Mouse (Mus musculus) kidney, postnatal 0 days (tissue): ENCODE measurements around the gene C530008M17Rik. TPM values are rescaled to one million over a fixed set of nuclear protein-coding genes. Genes with fewer than 3 reads are reported as not detected.

ENCODE experiments used
- ATAC-seq: fragments of 200-750 bp; cut with Nextera tagmentation; replicated peaks from 2 replicates; pipeline ENCODE4 v1.8.0; 2017; ENCODE audit warnings: low read depth, moderate number of reproducible peaks, moderate TSS enrichment, moderate library complexity; ENCODE audit not compliant: low FRiP score
- DNase-seq: peaks from one replicate; pipeline ENCODE4 v3.0.0-alpha.2; 2016; ENCODE audit warnings: low spot score
- H3K27ac ChIP-seq: fragments of 300-500 bp; sonication (generic); 2 replicates; pipeline ENCODE4 v1.5.1; 2014; ENCODE audit warnings: mild to moderate bottlenecking
- H3K27me3 ChIP-seq: fragments of 300-500 bp; sonication (generic); 2 replicates; pipeline ENCODE4 v1.6.1; 2014; ENCODE audit warnings: low read length, mixed read lengths; ENCODE audit not compliant: insufficient read depth
- H3K36me3 ChIP-seq: fragments of 300-500 bp; sonication (generic); 2 replicates; pipeline ENCODE4 v1.6.1; 2014; ENCODE audit warnings: low read length, mixed read lengths; ENCODE audit not compliant: insufficient read depth
- H3K4me1 ChIP-seq: fragments of 300-500 bp; sonication (generic); replicated peaks from 2 replicates; pipeline ENCODE4 v1.6.1; 2014; ENCODE audit warnings: antibody characterized with exemption, low read length, mixed read lengths; ENCODE audit not compliant: insufficient read depth
- H3K4me2 ChIP-seq: fragments of 300-500 bp; sonication (generic); 2 replicates; pipeline ENCODE4 v1.6.1; 2014; ENCODE audit warnings: mild to moderate bottlenecking, low read length, moderate library complexity, mixed read lengths
- H3K4me3 ChIP-seq: fragments of 300-500 bp; sonication (generic); replicated peaks from 2 replicates; pipeline ENCODE4 v1.5.1; 2014; ENCODE audit warnings: low read depth, low read length
- H3K9ac ChIP-seq: fragments of 300-500 bp; sonication (generic); 2 replicates; pipeline ENCODE4 v1.6.1; 2014; ENCODE audit warnings: low read depth, low read length
- H3K9me3 ChIP-seq: fragments of 300-500 bp; sonication (generic); replicated peaks from 2 replicates; pipeline ENCODE4 v1.6.1; 2016; ENCODE audit warnings: low read length, inconsistent platforms, mixed read lengths
- CTCF ChIP-seq: IDR thresholded peaks from 2 replicates; pipeline ENCODE4 v1.5.1; 2016; ENCODE audit warnings: antibody characterized with exemption, low read depth, mild to moderate bottlenecking, moderate library complexity
- WGBS: fragments of 180-500 bp; shearing (Covaris S2); extraction: QIAGEN DNeasy Blood & Tissue Kit; methylation state at CpG from one replicate; pipeline ENCODE4 v1.1.7; 2014; 5-methylcytosine and 5-hydroxymethylcytosine counted together
- polyA plus RNA-seq: library from polyadenylated mRNA; unstranded; fragments of >200 nt; fragmentation: Nextera tagmentation; extraction: Ambion mirVana; gene quantifications from 2 replicates; pipeline ENCODE4 v1.2.1, GENCODE M21; 2015

C530008M17Rik gene
- polyA plus RNA-seq, 1 experiment from 2014 or later = 6.8 TPM

DNA sequence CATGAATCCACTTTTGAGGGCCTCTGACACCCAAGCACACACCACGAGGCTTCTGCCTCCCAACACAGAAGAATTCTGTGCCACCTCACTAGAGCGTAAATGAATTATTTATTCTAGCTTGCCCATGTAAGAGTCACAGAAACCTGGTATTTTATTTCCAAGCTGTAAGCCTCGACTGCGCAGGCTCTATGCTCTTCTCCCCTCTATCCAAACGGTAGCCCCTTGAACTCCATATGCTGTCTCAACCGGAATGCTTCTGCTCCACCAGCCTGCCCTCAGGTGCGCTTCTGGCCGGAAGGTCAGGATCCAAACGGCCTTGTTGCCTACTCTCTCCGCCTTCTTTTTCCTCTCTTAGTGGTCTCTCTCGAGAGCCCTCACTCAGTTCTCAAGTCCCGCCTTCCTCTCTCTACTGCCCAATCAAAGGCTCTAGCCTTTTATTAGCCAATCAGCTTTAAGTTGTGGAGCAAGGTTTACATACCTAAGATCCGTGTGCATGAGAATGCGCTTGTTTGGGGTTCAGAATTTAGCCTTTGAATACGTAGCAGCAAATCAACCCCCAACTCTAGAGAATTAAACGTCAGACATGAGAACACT is 212.5 kb downstream of the C530008M17Rik start:
- Histone ChIP-seq H3K4me1 (no peaks in the 10 kb centered on the region), H3K4me2 (peak overlapping the region; percentile 61), H3K9ac (peak overlapping the region; percentile 31; the same call in 1 of the 2 replicates), H3K4me3 (peak overlapping the region; percentile 37), H3K27ac (no peak overlapping the region), H3K9me3 (no peaks in the 10 kb centered on the region), H3K36me3 (0 out of 2 replicates have a peak, but pooled peaks cover 9% of the 10 kb centered on the region), H3K27me3 (no peaks in the 10 kb centered on the region)
- WGBS = 22% methylated on average over 16 of the region's 16 CpGs
- ATAC-seq (peak; percentile 95), DNase-seq (peak; percentile 86)
- no peak for TF ChIP-seq CTCF

DNA sequence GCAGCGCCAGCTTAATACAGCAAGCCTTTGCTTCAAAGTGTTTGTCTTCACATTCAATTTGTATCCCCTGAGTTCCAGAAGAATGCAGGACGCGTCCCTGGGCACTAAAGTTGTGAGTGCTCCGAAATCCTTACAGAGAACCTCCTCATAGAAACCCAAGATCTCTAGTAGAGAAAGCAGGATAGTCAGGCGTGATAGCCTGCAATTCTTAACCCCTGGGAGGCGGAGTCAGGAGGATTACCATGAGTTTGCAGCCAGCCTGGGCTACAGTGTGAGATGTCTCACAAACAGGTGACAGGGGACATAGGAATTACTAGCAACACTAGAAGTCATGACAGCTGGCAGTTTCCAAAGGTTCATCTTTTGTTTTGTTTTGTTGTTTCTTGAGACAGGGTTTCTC is 213.2 kb downstream of the C530008M17Rik start:
- Histone ChIP-seq H3K27me3 (no peaks in the 10 kb centered on the region), H3K9ac (0 out of 2 replicates have a peak overlapping the region, but pooled peaks have one; percentile 31), H3K27ac (no peak overlapping the region), H3K4me2 (peak overlapping the region; percentile 61), H3K4me1 (no peaks in the 10 kb centered on the region), H3K36me3 (0 out of 2 replicates have a peak, but pooled peaks cover 9% of the 10 kb centered on the region), H3K4me3 (peak overlapping the region; percentile 37), H3K9me3 (no peaks in the 10 kb centered on the region)
- 55% methylated on average over 6 of the region's 6 CpGs for WGBS
- no peak for TF ChIP-seq CTCF
- DNase-seq (no peak), ATAC-seq (no peak)

DNA sequence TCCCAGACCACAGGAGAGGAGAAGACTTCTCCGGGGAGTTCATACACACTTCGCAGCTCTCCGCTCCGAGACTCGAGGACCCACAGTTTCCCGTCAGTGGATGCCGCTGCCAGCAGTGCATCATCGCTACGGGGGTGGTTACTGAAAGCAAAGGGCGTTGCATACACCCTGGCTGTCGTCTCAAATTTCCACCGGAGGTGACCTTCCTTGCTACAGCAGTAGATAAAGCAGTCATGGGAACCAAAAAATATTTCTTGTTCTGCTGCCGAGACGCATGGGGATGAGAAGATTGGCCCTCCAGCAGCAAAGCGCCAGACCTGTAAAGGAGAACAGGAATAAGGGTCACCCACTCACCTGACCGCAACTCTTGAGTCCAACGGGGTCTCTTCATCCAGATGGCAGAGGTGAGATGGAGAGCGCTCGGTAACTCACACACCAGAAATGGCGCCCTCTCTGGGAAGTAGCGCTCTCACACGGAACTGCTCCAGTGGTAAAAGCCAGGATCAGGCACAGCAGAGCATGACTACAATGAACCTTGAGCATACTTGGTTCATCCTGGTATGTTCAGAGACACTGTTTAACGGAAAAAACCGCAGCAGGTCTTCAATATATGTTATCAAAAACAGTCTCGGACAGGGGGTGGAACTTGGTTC is 219.9 kb downstream of the C530008M17Rik start:
- DNase-seq = no peak
- no peak for TF ChIP-seq CTCF
- WGBS = 77% methylated on average over 25 of the region's 25 CpGs
- H3K4me1 ChIP-seq = no peaks in the 10 kb centered on the region
- H3K36me3 ChIP-seq = 0 out of 2 replicates have a peak, but pooled peaks cover 5% of the 10 kb centered on the region
- no peak for ATAC-seq
- H3K9me3 ChIP-seq = no peaks in the 10 kb centered on the region
- no peak overlapping the region for H3K4me2 ChIP-seq
- no peak overlapping the region for H3K4me3 ChIP-seq
- H3K27ac ChIP-seq = no peak overlapping the region
- no peaks in the 10 kb centered on the region for H3K27me3 ChIP-seq
- no peak overlapping the region for H3K9ac ChIP-seq

DNA sequence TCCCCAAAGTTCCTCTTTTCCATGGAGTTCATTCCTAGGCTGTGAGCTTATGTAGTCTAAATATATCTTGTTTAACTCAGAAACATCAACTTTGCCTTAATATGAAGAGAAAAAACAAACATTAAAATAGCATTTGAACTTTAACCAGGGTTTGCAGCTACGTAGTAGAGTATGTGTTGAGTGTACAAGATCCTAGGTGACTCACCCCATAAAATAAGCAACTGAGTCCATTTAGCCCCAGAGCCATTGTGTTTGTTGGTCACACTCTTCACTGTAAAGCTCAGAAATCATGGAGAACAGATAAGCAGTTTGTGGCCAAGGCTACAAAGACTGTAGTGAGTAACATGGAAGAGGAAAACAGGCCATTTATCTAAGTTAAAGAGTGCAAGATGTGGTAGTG is 227.8 kb downstream of the C530008M17Rik start:
- ATAC-seq (no peak), DNase-seq (no peak)
- no peaks in the 10 kb centered on the region for H3K4me1 ChIP-seq
- no peak overlapping the region for H3K4me2 ChIP-seq
- peaks cover 16% of the 10 kb centered on the region; the same call in 1 of the 2 replicates for H3K36me3 ChIP-seq
- no peak overlapping the region for H3K4me3 ChIP-seq
- no peaks in the 10 kb centered on the region for H3K27me3 ChIP-seq
- 77% methylated on average over 1 of the region's 1 CpGs for WGBS
- no peak overlapping the region for H3K9ac ChIP-seq
- no peak for TF ChIP-seq CTCF
- H3K27ac ChIP-seq = no peak overlapping the region
- no peaks in the 10 kb centered on the region for H3K9me3 ChIP-seq

DNA sequence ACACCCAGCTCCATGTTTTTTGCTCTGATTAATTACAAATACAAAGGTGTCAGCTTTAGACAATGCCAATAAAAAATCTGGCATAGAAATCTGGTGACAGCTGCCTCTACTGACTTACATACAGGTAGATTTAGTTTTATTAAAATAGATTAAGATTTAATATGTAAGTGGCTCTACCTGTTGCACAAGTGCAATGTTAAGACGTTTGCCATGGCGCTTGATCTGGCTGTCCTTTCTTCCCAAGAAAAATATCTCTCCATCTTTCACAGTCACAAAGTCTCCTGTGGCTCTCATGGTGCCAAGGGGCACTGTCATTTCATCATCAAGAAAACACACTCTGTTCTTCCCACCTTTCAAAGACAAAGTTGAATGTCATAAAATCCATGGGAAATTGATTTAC is 230.7 kb downstream of the C530008M17Rik start:
- Histone ChIP-seq H3K36me3 (peaks cover 30% of the 10 kb centered on the region; the same call in 1 of the 2 replicates), H3K27ac (no peak overlapping the region), H3K4me2 (no peak overlapping the region), H3K4me3 (no peak overlapping the region), H3K9ac (no peak overlapping the region), H3K27me3 (no peaks in the 10 kb centered on the region), H3K9me3 (no peaks in the 10 kb centered on the region), H3K4me1 (no peaks in the 10 kb centered on the region)
- no peak for TF ChIP-seq CTCF
- DNase-seq (no peak), ATAC-seq (no peak)
- WGBS = 98% methylated on average over 2 of the region's 2 CpGs

DNA sequence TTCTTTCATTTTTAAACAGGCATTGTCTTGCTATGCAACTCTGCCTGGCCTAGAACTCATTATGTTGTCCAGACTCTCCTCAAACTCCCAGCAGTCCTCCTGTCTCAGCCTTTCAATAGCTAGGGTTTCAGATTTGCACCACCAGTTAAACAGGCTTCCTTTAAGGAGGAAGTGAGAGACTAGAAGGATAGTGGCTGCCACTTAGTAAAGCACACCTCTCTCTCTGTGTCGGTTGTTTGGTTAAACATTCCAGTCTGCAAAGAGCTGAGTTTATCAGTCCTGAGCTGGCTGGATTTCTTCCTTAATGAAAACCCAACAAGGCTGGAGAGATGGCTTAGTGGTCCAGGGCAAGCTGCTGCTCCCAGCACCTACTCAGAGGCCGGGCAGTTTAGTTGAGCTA is 236.3 kb downstream of the C530008M17Rik start:
- Histone ChIP-seq H3K36me3 (0 out of 2 replicates have a peak, but pooled peaks cover 23% of the 10 kb centered on the region), H3K27me3 (no peaks in the 10 kb centered on the region), H3K9me3 (no peaks in the 10 kb centered on the region), H3K4me2 (no peak overlapping the region), H3K4me1 (no peaks in the 10 kb centered on the region), H3K27ac (no peak overlapping the region), H3K9ac (no peak overlapping the region), H3K4me3 (no peak overlapping the region)
- WGBS = 77% methylated on average over 2 of the region's 2 CpGs
- ATAC-seq (no peak), DNase-seq (no peak)
- TF ChIP-seq CTCF = no peak
